Mouse (Mus musculus) embryonic facial prominence, embryonic 10.5 days (tissue): ENCODE measurements around the gene Speer4d. TPM values are rescaled to one million over a fixed set of nuclear protein-coding genes. Genes with fewer than 3 reads are reported as not detected.
"Not testable (repeated sequence)": the region's sequence is repeated elsewhere in the genome, so short reads cannot be mapped to it uniquely, and the experiment has no call there.

Experiments
- DNase-seq: peaks from one replicate; pipeline ENCODE4 v3.0.0-alpha.2; 2017; ENCODE audit warnings: low spot score
- H3K27ac ChIP-seq: fragments of 300-500 bp; sonication (generic); replicated peaks from 2 replicates; pipeline ENCODE4 v1.5.1; 2016; ENCODE audit warnings: mild to moderate bottlenecking
- H3K27me3 ChIP-seq: fragments of 300-500 bp; sonication (generic); replicated peaks from 2 replicates; pipeline ENCODE4 v1.6.1; 2016; ENCODE audit warnings: low read depth, mild to moderate bottlenecking; ENCODE audit not compliant: poor library complexity, severe bottlenecking
- H3K36me3 ChIP-seq: fragments of 300-500 bp; sonication (generic); replicated peaks from 2 replicates; pipeline ENCODE4 v1.6.1; 2016; ENCODE audit warnings: mild to moderate bottlenecking, moderate library complexity
- H3K4me1 ChIP-seq: fragments of 300-500 bp; sonication (generic); 2 replicates; pipeline ENCODE4 v1.6.1; 2016
- H3K4me3 ChIP-seq: fragments of 300-500 bp; sonication (generic); 2 replicates; pipeline ENCODE4 v1.5.1; 2016; ENCODE audit warnings: mild to moderate bottlenecking, moderate library complexity
- H3K9me3 ChIP-seq: fragments of 300-500 bp; sonication (generic); 2 replicates; pipeline ENCODE4 v1.6.1; 2016; ENCODE audit warnings: mild to moderate bottlenecking
- WGBS: fragments of 180-500 bp; shearing (Covaris S2); methylation state at CpG from one replicate; pipeline ENCODE4 v1.1.7; 2016; 5-methylcytosine and 5-hydroxymethylcytosine counted together
- polyA plus RNA-seq: library from polyadenylated mRNA; unstranded; fragments of >200 nt; fragmentation: Nextera tagmentation; extraction: Ambion mirVana; gene quantifications from 2 replicates; pipeline ENCODE4 v1.2.1, GENCODE M21; 2016

Speer4d gene
- polyA plus RNA-seq, 1 experiment from 2014 or later, result not detected

- H3K9me3 ChIP-seq, result peaks cover 33% of the 10 kb centered on the region
- WGBS, result 72% methylated on average over 6 of the region's 6 CpGs
- H3K36me3 ChIP-seq, H3K27me3 ChIP-seq, H3K4me1 ChIP-seq, H3K4me3 ChIP-seq, H3K27ac ChIP-seq, DNase-seq: not testable (repeated sequence)
Observed at GRCm38 (mm10) chr5:15606677-15607076, 12.2 kb upstream of the Speer4d start.

GRCm38 (mm10) chr5:15610695-15611094 lies 8.2 kb upstream of the Speer4d start:
- not testable (repeated sequence) for H3K4me1 ChIP-seq, H3K4me3 ChIP-seq, H3K36me3 ChIP-seq, DNase-seq, H3K27ac ChIP-seq, H3K27me3 ChIP-seq
- 11% methylated on average over 1 of the region's 1 CpGs for WGBS
- peaks cover 22% of the 10 kb centered on the region for H3K9me3 ChIP-seq

GRCm38 (mm10) chr5:15616195-15616594 lies 2.7 kb upstream of the Speer4d start:
- not testable (repeated sequence) for H3K27me3 ChIP-seq, H3K27ac ChIP-seq, DNase-seq, H3K4me1 ChIP-seq, H3K36me3 ChIP-seq, H3K4me3 ChIP-seq
- peaks cover 24% of the 10 kb centered on the region for H3K9me3 ChIP-seq
- WGBS, result 82% methylated on average over 3 of the region's 3 CpGs

GRCm38 (mm10) chr5:15628136-15628535 lies 9.3 kb downstream of the Speer4d start:
- peaks cover 14% of the 10 kb centered on the region for H3K9me3 ChIP-seq
- H3K27ac ChIP-seq, DNase-seq, H3K4me3 ChIP-seq, H3K4me1 ChIP-seq, H3K27me3 ChIP-seq, H3K36me3 ChIP-seq: not testable (repeated sequence)
- 29% methylated on average over 1 of the region's 1 CpGs for WGBS

GRCm38 (mm10) chr5:15630068-15630467 lies 11.2 kb downstream of the Speer4d start:
- not testable (repeated sequence) for DNase-seq, H3K27me3 ChIP-seq, H3K4me3 ChIP-seq, H3K27ac ChIP-seq, H3K36me3 ChIP-seq, H3K4me1 ChIP-seq
- WGBS, result 31% methylated on average over 5 of the region's 5 CpGs
- H3K9me3 ChIP-seq, result peaks cover 18% of the 10 kb centered on the region

GRCm38 (mm10) chr5:15637637-15638036 lies 18.8 kb downstream of the Speer4d start:
- WGBS, result 63% methylated on average over 2 of the region's 2 CpGs
- not testable (repeated sequence) for H3K27me3 ChIP-seq, H3K27ac ChIP-seq, H3K4me3 ChIP-seq, H3K36me3 ChIP-seq, H3K4me1 ChIP-seq, DNase-seq
- peaks cover 16% of the 10 kb centered on the region for H3K9me3 ChIP-seq

- not testable (repeated sequence) for H3K27me3 ChIP-seq, H3K4me3 ChIP-seq, H3K4me1 ChIP-seq, H3K36me3 ChIP-seq, H3K27ac ChIP-seq, DNase-seq, H3K9me3 ChIP-seq
- WGBS, result 32% methylated on average over 6 of the region's 6 CpGs
Observed at GRCm38 (mm10) chr5:15645707-15646106, 26.8 kb downstream of the Speer4d start.

- not testable (repeated sequence) for H3K4me3 ChIP-seq, H3K9me3 ChIP-seq, H3K4me1 ChIP-seq, H3K27me3 ChIP-seq, H3K27ac ChIP-seq, DNase-seq, H3K36me3 ChIP-seq
- 78% methylated on average over 2 of the region's 2 CpGs for WGBS
Observed at GRCm38 (mm10) chr5:15652334-15652733, 33.5 kb downstream of the Speer4d start.

- not testable (repeated sequence) for H3K4me3 ChIP-seq, H3K27me3 ChIP-seq, H3K27ac ChIP-seq, H3K4me1 ChIP-seq, H3K36me3 ChIP-seq, DNase-seq
- H3K9me3 ChIP-seq, result peaks cover 16% of the 10 kb centered on the region
- WGBS, result 70% methylated on average over 1 of the region's 1 CpGs
Observed at GRCm38 (mm10) chr5:15656959-15657358, 38.1 kb downstream of the Speer4d start, which contains the start of gene 4930572O03Rik. Gene 4930572O03Rik, minus strand, starts transcription at chr5:15657059.

- 74% methylated on average over 7 of the region's 7 CpGs for WGBS
- H3K4me3 ChIP-seq, H3K4me1 ChIP-seq, H3K36me3 ChIP-seq, H3K27ac ChIP-seq, H3K9me3 ChIP-seq, DNase-seq, H3K27me3 ChIP-seq: not testable (repeated sequence)
Observed at GRCm38 (mm10) chr5:15663847-15664246, 45.0 kb downstream of the Speer4d start.

GRCm38 (mm10) chr5:15670789-15671188 lies 51.9 kb downstream of the Speer4d start:
- H3K27me3 ChIP-seq, H3K36me3 ChIP-seq, H3K4me1 ChIP-seq, H3K4me3 ChIP-seq, H3K27ac ChIP-seq, DNase-seq: not testable (repeated sequence)
- WGBS, result 91% methylated on average over 18 of the region's 18 CpGs
- peaks cover 20% of the 10 kb centered on the region for H3K9me3 ChIP-seq

Other genes starting within 250 kb of the Speer4d start
- gene Gm21149, start 142.5 kb upstream of the Speer4d start, polyA plus RNA-seq, result not detected in 2 replicates
- not detected in 2 replicates for gene Gm21190, start 89.8 kb upstream of the Speer4d start, polyA plus RNA-seq
- gene Gm21083, start 41.7 kb upstream of the Speer4d start, polyA plus RNA-seq, result not detected in 2 replicates
- gene 4930572O03Rik, start 38.0 kb downstream of the Speer4d start, polyA plus RNA-seq, result not detected in 2 replicates
- not detected in 2 replicates for gene Speer4c, start 95.2 kb downstream of the Speer4d start, polyA plus RNA-seq